Mouse (Mus musculus) intestine, postnatal 0 days (tissue): ENCODE measurements around the gene Spsb2. TPM values are rescaled to one million over a fixed set of nuclear protein-coding genes. Genes with fewer than 3 reads are reported as not detected.

Experiments
- ATAC-seq: fragments of 200-750 bp; cut with Nextera tagmentation; 2 replicates; pipeline ENCODE4 v1.8.0; 2017; ENCODE audit warnings: mild to moderate bottlenecking, moderate TSS enrichment, moderate library complexity
- H3K27ac ChIP-seq: fragments of 300-500 bp; sonication (generic); 2 replicates; pipeline ENCODE4 v1.5.1; 2014; ENCODE audit warnings: mild to moderate bottlenecking, low read depth, low read length, moderate library complexity
- H3K27me3 ChIP-seq: fragments of 300-500 bp; sonication (generic); replicated peaks from 2 replicates; pipeline ENCODE4 v1.6.1; 2014; ENCODE audit warnings: low read length, mixed read lengths; ENCODE audit not compliant: control insufficient read depth, insufficient read depth
- H3K36me3 ChIP-seq: fragments of 300-500 bp; sonication (generic); 2 replicates; pipeline ENCODE4 v1.6.1; 2014; ENCODE audit warnings: mild to moderate bottlenecking, moderate library complexity; ENCODE audit not compliant: control insufficient read depth, insufficient read depth
- H3K4me1 ChIP-seq: fragments of 300-500 bp; sonication (generic); replicated peaks from 2 replicates; pipeline ENCODE4 v1.6.1; 2014; ENCODE audit warnings: antibody characterized with exemption, low read length, mixed read lengths; ENCODE audit not compliant: control insufficient read depth, insufficient read depth
- H3K4me2 ChIP-seq: fragments of 300-500 bp; sonication (generic); replicated peaks from 2 replicates; pipeline ENCODE4 v1.6.1; 2014; ENCODE audit warnings: low read depth, mild to moderate bottlenecking, moderate library complexity
- H3K4me3 ChIP-seq: fragments of 300-500 bp; sonication (generic); 2 replicates; pipeline ENCODE4 v1.5.1; 2014; ENCODE audit warnings: low read depth, low read length
- H3K9ac ChIP-seq: fragments of 300-500 bp; sonication (generic); 2 replicates; pipeline ENCODE4 v1.6.1; 2014; ENCODE audit warnings: mild to moderate bottlenecking, low read depth, low read length
- H3K9me3 ChIP-seq: fragments of 300-500 bp; sonication (generic); 2 replicates; pipeline ENCODE4 v1.6.1; 2016; ENCODE audit warnings: mixed run types; ENCODE audit not compliant: control insufficient read depth
- CTCF ChIP-seq: sonication (generic); IDR thresholded peaks from 2 replicates; pipeline ENCODE4 v1.5.1; 2016; ENCODE audit warnings: low read depth, mild to moderate bottlenecking, control low read depth, antibody characterized with exemption, moderate library complexity
- WGBS: fragments of 180-500 bp; shearing (Covaris S2); extraction: QIAGEN DNeasy Blood & Tissue Kit; methylation state at CpG from one replicate; pipeline ENCODE4 v1.1.7; 2014; 5-methylcytosine and 5-hydroxymethylcytosine counted together
- polyA plus RNA-seq: library from polyadenylated mRNA; unstranded; fragments of >200 nt; fragmentation: Nextera tagmentation; extraction: Ambion mirVana; gene quantifications from 2 replicates; pipeline ENCODE4 v1.2.1, GENCODE M21; 2015

Spsb2 gene
- polyA plus RNA-seq, 1 experiment from 2014 or later: 57.7 TPM

GRCm38 (mm10) chr6:124856916-124857839 lies 48.7 kb downstream of the Spsb2 start, which contains the start of gene P3h3:
Gene P3h3, minus strand, starts transcription at chr6:124857752.
- Histone ChIP-seq H3K27me3 (peaks cover 51% of the 10 kb centered on the region), H3K4me3 (peak within 1 kb of the TSS; percentile 70), H3K9ac (peak within 1 kb of the TSS; percentile 71), H3K4me1 (no peaks in the 10 kb centered on the region), H3K4me2 (peak within 1 kb of the TSS; percentile 98), H3K9me3 (no peaks in the 10 kb centered on the region), H3K36me3 (no peaks in the 10 kb centered on the region), H3K27ac (peak within 1 kb of the TSS; percentile 77)
- ATAC-seq: peak; percentile 70
- under 1% methylated on average over 64 of the region's 86 CpGs for WGBS
- TF ChIP-seq CTCF: peak; percentile 83

- no peaks in the 10 kb centered on the region for H3K36me3 ChIP-seq
- H3K9me3 ChIP-seq: no peaks in the 10 kb centered on the region
- H3K4me1 ChIP-seq: no peaks in the 10 kb centered on the region
- WGBS: 37% methylated on average over 26 of the region's 26 CpGs
- H3K4me2 ChIP-seq: peak overlapping the region; percentile 98
- no peak overlapping the region for H3K9ac ChIP-seq
- TF ChIP-seq CTCF: no peak
- H3K27me3 ChIP-seq: peaks cover 55% of the 10 kb centered on the region
- peak overlapping the region; percentile 70; the same call in 1 of the 2 replicates for H3K4me3 ChIP-seq
- ATAC-seq: no peak
- H3K27ac ChIP-seq: peak overlapping the region; percentile 77; the same call in 1 of the 2 replicates
Observed at GRCm38 (mm10) chr6:124857840-124858530, 49.5 kb downstream of the Spsb2 start.

GRCm38 (mm10) chr6:124858561-124859318 lies 50.3 kb downstream of the Spsb2 start:
- ATAC-seq: no peak
- H3K9ac ChIP-seq: no peak overlapping the region
- WGBS: 79% methylated on average over 28 of the region's 28 CpGs
- H3K4me1 ChIP-seq: peaks cover 4% of the 10 kb centered on the region; the same call in 1 of the 2 replicates
- H3K36me3 ChIP-seq: no peaks in the 10 kb centered on the region
- H3K4me2 ChIP-seq: no peak overlapping the region
- H3K9me3 ChIP-seq: no peaks in the 10 kb centered on the region
- peaks cover 59% of the 10 kb centered on the region for H3K27me3 ChIP-seq
- no peak overlapping the region for H3K4me3 ChIP-seq
- H3K27ac ChIP-seq: no peak overlapping the region
- TF ChIP-seq CTCF: no peak

- H3K36me3 ChIP-seq: no peaks in the 10 kb centered on the region
- peaks cover 59% of the 10 kb centered on the region for H3K27me3 ChIP-seq
- no peak overlapping the region for H3K27ac ChIP-seq
- H3K4me2 ChIP-seq: no peak overlapping the region; the same call in 1 of the 2 replicates
- no peak overlapping the region for H3K4me3 ChIP-seq
- H3K9me3 ChIP-seq: no peaks in the 10 kb centered on the region
- peak; percentile 93 for TF ChIP-seq CTCF
- H3K9ac ChIP-seq: no peak overlapping the region
- WGBS: 9% methylated on average over 12 of the region's 12 CpGs
- H3K4me1 ChIP-seq: peaks cover 4% of the 10 kb centered on the region; the same call in 1 of the 2 replicates
- no peak for ATAC-seq
Observed at GRCm38 (mm10) chr6:124859725-124860124, 51.3 kb downstream of the Spsb2 start.

Other genes starting within 250 kb of the Spsb2 start
- not detected in 2 replicates for gene C1rb, start 238.4 kb upstream of the Spsb2 start, polyA plus RNA-seq
- gene C1s2, start 172.6 kb upstream of the Spsb2 start, polyA plus RNA-seq: not detected in 2 replicates
- 209 and 212 TPM in 2 replicates for gene Lpcat3, start 145.6 kb upstream of the Spsb2 start, polyA plus RNA-seq
- gene Emg1, start 96.5 kb upstream of the Spsb2 start, polyA plus RNA-seq: 96.6 and 97.3 TPM in 2 replicates
- 249 and 255 TPM in 2 replicates for gene Phb2, start 96.3 kb upstream of the Spsb2 start, polyA plus RNA-seq
- 17.4 TPM in 2 replicates for gene Ptpn6, start 69.9 kb upstream of the Spsb2 start, polyA plus RNA-seq
- gene Grcc10, start 67.3 kb upstream of the Spsb2 start, polyA plus RNA-seq: 238 and 259 TPM in 2 replicates
- not detected in 2 replicates for gene Gm45234, start 52.6 kb upstream of the Spsb2 start, polyA plus RNA-seq
- gene Atn1, start 52.1 kb upstream of the Spsb2 start, polyA plus RNA-seq: 7.6 and 8.4 TPM in 2 replicates
- 3.5 and 4.6 TPM in 2 replicates for gene Eno2, start 39.0 kb upstream of the Spsb2 start, polyA plus RNA-seq
- gene Lrrc23, start 28.9 kb upstream of the Spsb2 start, polyA plus RNA-seq: 0.21 TPM in 1 of 2 replicates, not detected in the other
- gene Tpi1, start 5.6 kb downstream of the Spsb2 start, polyA plus RNA-seq: 489 and 537 TPM in 2 replicates
- 44.8 and 45.0 TPM in 2 replicates for gene Usp5, start 20.8 kb downstream of the Spsb2 start, polyA plus RNA-seq
- 45.4 and 57.4 TPM in 2 replicates for gene Cdca3, start 20.9 kb downstream of the Spsb2 start, polyA plus RNA-seq
- 0.42 and 0.47 TPM in 2 replicates for gene Gnb3, start 31.6 kb downstream of the Spsb2 start, polyA plus RNA-seq
- 4.5 and 4.6 TPM in 2 replicates for gene P3h3, start 49.1 kb downstream of the Spsb2 start, polyA plus RNA-seq
- gene Gpr162, start 55.3 kb downstream of the Spsb2 start, polyA plus RNA-seq: 0.46 and 0.64 TPM in 2 replicates
- 0.75 and 0.83 TPM in 2 replicates for gene Cd4, start 79.6 kb downstream of the Spsb2 start, polyA plus RNA-seq
- gene Lag3, start 103.0 kb downstream of the Spsb2 start, polyA plus RNA-seq: 1.6 and 1.7 TPM in 2 replicates
- 167 and 169 TPM in 2 replicates for gene Ptms, start 111.4 kb downstream of the Spsb2 start, polyA plus RNA-seq
- gene Mlf2, start 122.7 kb downstream of the Spsb2 start, polyA plus RNA-seq: 265 and 269 TPM in 2 replicates
- gene Cops7a, start 156.9 kb downstream of the Spsb2 start, polyA plus RNA-seq: 105 and 110 TPM in 2 replicates
- 1.8 and 2.1 TPM in 2 replicates for gene Pianp, start 188.0 kb downstream of the Spsb2 start, polyA plus RNA-seq
- gene Zfp384, start 200.5 kb downstream of the Spsb2 start, polyA plus RNA-seq: 8.2 TPM in 2 replicates
- 65.4 and 70.1 TPM in 2 replicates for gene Ing4, start 231.1 kb downstream of the Spsb2 start, polyA plus RNA-seq
- gene Acrbp, start 241.0 kb downstream of the Spsb2 start, polyA plus RNA-seq: 3.1 and 4.1 TPM in 2 replicates